In the genomic region with DNA sequence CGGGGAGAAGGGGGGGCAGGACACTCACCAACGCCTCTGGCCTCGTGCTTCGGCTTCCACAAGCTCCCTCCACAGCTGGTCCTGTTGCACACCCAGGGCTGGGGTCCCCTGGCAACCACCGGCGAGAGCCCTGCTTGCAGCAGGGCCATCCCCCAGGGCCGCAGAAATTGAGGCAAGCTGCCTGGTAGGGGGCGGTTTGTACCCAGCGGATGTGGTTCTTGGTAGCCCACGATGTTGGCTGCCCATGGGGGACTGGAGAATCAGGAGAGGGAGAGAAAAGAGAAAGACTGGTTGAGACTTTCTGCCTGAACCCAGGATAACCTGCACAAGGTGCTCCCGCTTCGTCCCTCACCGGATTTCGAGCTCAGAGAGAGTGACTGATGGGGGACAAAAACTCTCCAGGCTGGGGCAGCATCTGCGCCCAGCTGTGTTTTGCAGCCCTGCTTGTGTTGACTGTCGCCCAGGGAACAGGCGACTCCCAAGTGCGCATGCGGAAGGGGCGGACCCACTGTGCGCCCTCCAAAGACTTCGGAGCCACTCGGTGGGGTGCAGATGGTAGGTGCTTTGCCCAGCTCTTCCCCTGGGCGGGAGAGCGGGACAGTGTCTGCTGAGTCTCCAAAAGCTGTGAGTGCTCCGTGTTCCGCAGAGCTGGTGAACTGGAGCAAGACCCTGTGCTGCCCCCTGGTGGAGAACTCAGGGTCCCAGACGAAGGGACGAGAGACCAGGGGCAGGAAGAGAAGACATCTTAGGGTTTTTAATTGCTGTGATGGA, we compare ENCODE assay signal across 8 mouse cellular contexts. TPM values are rescaled to one million over a fixed set of nuclear protein-coding genes. Genes with fewer than 3 reads are reported as not detected.
DNase-seq lines count a peak whose midpoint lies in the region; ATAC-seq and TF ChIP-seq lines count a peak whose summit lies in the region.

Gene 2410004P03Rik (minus strand): TSS at position 628 of the 771 bp plus-strand sequence.

- WGBS in forebrain, embryonic 11.5 days: 5% methylated on average over 29 of the region's 29 CpGs
- 6% methylated on average over 29 of the region's 29 CpGs for WGBS in lung, embryonic 15.5 days
- 6% methylated on average over 29 of the region's 29 CpGs for whole genome bisulfite sequencing in olfactory bulb, adult 2 months
- 7% methylated on average over 29 of the region's 29 CpGs for WGBS in thymus, adult 2 months

- TF ChIP-seq POLR2A in olfactory bulb, adult 2 months (IDR thresholded peaks at IDR 0.05; ENCODE audit: insufficient read depth, low read depth, low read length): no peak
- peak; percentile 38; the same call in 1 of the 2 replicates for TF ChIP-seq POLR2A in thymus, adult 2 months (IDR thresholded peaks at IDR 0.05; ENCODE audit: control insufficient read depth, extremely low read depth, insufficient read depth, low read length, poor library complexity)

- H3K4me2 ChIP-seq in forebrain, embryonic 11.5 days (ENCODE audit: low read depth, low read length, severe bottlenecking): peak within 1 kb of the TSS; percentile 61
- H3K4me2 ChIP-seq in lung, embryonic 15.5 days: peak within 1 kb of the TSS; percentile 62

- peaks cover 30% of the 10 kb centered on the region for H3K27me3 ChIP-seq in E14TG2a.4 (ENCODE audit: insufficient read depth, low read length)
- no peaks in the 10 kb centered on the region for H3K27me3 ChIP-seq in forebrain, embryonic 11.5 days (ENCODE audit: control insufficient read depth, insufficient read depth, low read length)
- no peaks in the 10 kb centered on the region for H3K27me3 ChIP-seq in lung, embryonic 15.5 days
- no peaks in the 10 kb centered on the region for H3K27me3 ChIP-seq in thymus, adult 2 months (ENCODE audit: control insufficient read depth, insufficient read depth, low read length)

- no peak within 1 kb of the TSS for H3K27ac ChIP-seq in forebrain, embryonic 11.5 days (ENCODE audit: low read depth, low read length)
- H3K27ac ChIP-seq in lung, embryonic 15.5 days: no peak within 1 kb of the TSS
- no peak within 1 kb of the TSS for H3K27ac ChIP-seq in olfactory bulb, adult 2 months (ENCODE audit: insufficient read depth, low read depth, low read length)
- H3K27ac ChIP-seq in thymus, adult 2 months (ENCODE audit: control insufficient read depth, insufficient read depth, low read length): peak within 1 kb of the TSS; percentile 1; the same call in 1 of the 2 replicates

- H3K36me3 ChIP-seq in E14TG2a.4 (ENCODE audit: insufficient read depth, low read length): no peaks in the 10 kb centered on the region
- no peaks in the 10 kb centered on the region for H3K36me3 ChIP-seq in forebrain, embryonic 11.5 days (ENCODE audit: control insufficient read depth, insufficient read depth, low read length)
- H3K36me3 ChIP-seq in lung, embryonic 15.5 days: no peaks in the 10 kb centered on the region
- H3K36me3 ChIP-seq in thymus, adult 2 months (ENCODE audit: control insufficient read depth, insufficient read depth, low read length): no peaks in the 10 kb centered on the region

- peak; percentile 63 for DNase-seq in c-Kit-positive CD71-positive TER-119-negative erythroid progenitor cells, embryonic 14.5 days (ENCODE audit: low read depth)
- DNase-seq in forebrain, embryonic 11.5 days (ENCODE audit: low spot score): peak; percentile 92
- DNase-seq in heart, postnatal 10 days: peak; percentile 84 to 90
- DNase-seq in kidney, postnatal 36 days: peak; percentile 75 to 90
- peak; percentile 86 for DNase-seq in thymus, adult 2 months

- peak; percentile 69 for ATAC-seq in forebrain, embryonic 11.5 days (replicated peaks; ENCODE audit: low FRiP score)
- ATAC-seq in lung, embryonic 15.5 days (ENCODE audit: borderline replicate concordance, extremely low read depth, low FRiP score, low TSS enrichment): peak; percentile 71; the same call in 1 of the 2 replicates

- peak within 1 kb of the TSS; percentile 78 for H3K4me3 ChIP-seq in E14TG2a.4 (replicated peaks; ENCODE audit: low read length)
- peak within 1 kb of the TSS; percentile 29 for H3K4me3 ChIP-seq in forebrain, embryonic 11.5 days (ENCODE audit: low read depth, low read length)
- H3K4me3 ChIP-seq in lung, embryonic 15.5 days: peak within 1 kb of the TSS; percentile 40
- peak within 1 kb of the TSS; percentile 52 for H3K4me3 ChIP-seq in olfactory bulb, adult 2 months (ENCODE audit: insufficient read depth, low read depth, low read length)
- H3K4me3 ChIP-seq in thymus, adult 2 months (ENCODE audit: control insufficient read depth, insufficient read depth, low read length): peak within 1 kb of the TSS; percentile 52

- peaks cover 10% of the 10 kb centered on the region for H3K4me1 ChIP-seq in E14TG2a.4 (replicated peaks; ENCODE audit: low read depth, low read length)
- no peaks in the 10 kb centered on the region for H3K4me1 ChIP-seq in forebrain, embryonic 11.5 days (replicated peaks; ENCODE audit: control insufficient read depth, insufficient read depth, low read length)
- H3K4me1 ChIP-seq in lung, embryonic 15.5 days: 0 out of 2 replicates have a peak, but pooled peaks cover 6% of the 10 kb centered on the region
- H3K4me1 ChIP-seq in olfactory bulb, adult 2 months (ENCODE audit: control insufficient read depth, insufficient read depth, low read length): peaks cover 5% of the 10 kb centered on the region; the same call in 1 of the 2 replicates
- peaks cover 9% of the 10 kb centered on the region for H3K4me1 ChIP-seq in thymus, adult 2 months (replicated peaks; ENCODE audit: control insufficient read depth, insufficient read depth, low read length)

- TF ChIP-seq CTCF in E14TG2a.4 (conservative IDR thresholded peaks at IDR 0.05; ENCODE audit: low read length): peak; percentile 90
- peak; percentile 90 for TF ChIP-seq CTCF in olfactory bulb, adult 2 months (IDR thresholded peaks at IDR 0.05; ENCODE audit: insufficient read depth, low read depth, low read length)
- peak; percentile 95 for TF ChIP-seq CTCF in thymus, adult 2 months (IDR thresholded peaks at IDR 0.05; ENCODE audit: borderline replicate concordance, control insufficient read depth, extremely low read depth, insufficient read depth, low read length, poor library complexity)

- H3K9ac ChIP-seq in forebrain, embryonic 11.5 days (ENCODE audit: low read length): peak within 1 kb of the TSS; percentile 52
- H3K9ac ChIP-seq in lung, embryonic 15.5 days: peak within 1 kb of the TSS; percentile 30; the same call in 1 of the 2 replicates

- H3K9me3 ChIP-seq in E14TG2a.4 (ENCODE audit: low read length): peaks cover 20% of the 10 kb centered on the region
- H3K9me3 ChIP-seq in forebrain, embryonic 11.5 days (ENCODE audit: control insufficient read depth, low read length): no peaks in the 10 kb centered on the region; the same call in 1 of the 2 replicates
- no peaks in the 10 kb centered on the region for H3K9me3 ChIP-seq in lung, embryonic 15.5 days

- intact Hi-C loops in heart, postnatal 10 days (cut with DNase I): loop anchor here (1.0 to 5.0 kb wide), 2 partner anchors 203 to 294 kb away; no protein-coding TSS in a partner anchor

RNA-seq across cellular contexts. Expression of gene 2410004P03Rik, which starts in this region (rescaled TPM):
- 0.32 and 0.47 TPM in 2 replicates for polyA plus RNA-seq in forebrain, embryonic 11.5 days (2014; fragmentation: Nextera tagmentation; extraction: Ambion mirVana)
- under 1 TPM in 1 of 2 experiments, not detected in 1; 0.12 TPM for total RNA-seq in heart, postnatal 10 days (2021)
- 1.5 and 2.9 TPM in 2 replicates for polyA plus RNA-seq in lung, embryonic 15.5 days (2015; fragmentation: Nextera tagmentation; extraction: Ambion mirVana)
- not detected in 2 replicates for polyA plus RNA-seq in olfactory bulb, adult 2 months (2012; ENCODE audit: insufficient read depth, insufficient read length, low replicate concordance, missing spikeins)
- 1.1 TPM in 2 replicates for polyA plus RNA-seq in thymus, adult 2 months (2012; rRNA removed)

Comparison
In these comparisons a context has a peak if more than half of its experiments do, and no peak if none do; other contexts are left out.
1. Peak in DNase-seq, ATAC-seq, H3K4me3 ChIP-seq, H3K9ac ChIP-seq and H3K4me2 ChIP-seq in forebrain, embryonic 11.5 days; RNA of the gene not detected or under 1 TPM.
2. Peak in DNase-seq in heart, postnatal 10 days; RNA of the gene not detected or under 1 TPM.